Mouse (Mus musculus) intestine, postnatal 0 days (tissue): ENCODE measurements around the gene Ankrd55. TPM values are rescaled to one million over a fixed set of nuclear protein-coding genes. Genes with fewer than 3 reads are reported as not detected.

Experiments
- ATAC-seq: fragments of 200-750 bp; cut with Nextera tagmentation; 2 replicates; pipeline ENCODE4 v1.8.0; 2017; ENCODE audit warnings: mild to moderate bottlenecking, moderate TSS enrichment, moderate library complexity
- H3K27ac ChIP-seq: fragments of 300-500 bp; sonication (generic); 2 replicates; pipeline ENCODE4 v1.5.1; 2014; ENCODE audit warnings: mild to moderate bottlenecking, low read depth, low read length, moderate library complexity
- H3K27me3 ChIP-seq: fragments of 300-500 bp; sonication (generic); replicated peaks from 2 replicates; pipeline ENCODE4 v1.6.1; 2014; ENCODE audit warnings: low read length, mixed read lengths; ENCODE audit not compliant: control insufficient read depth, insufficient read depth
- H3K36me3 ChIP-seq: fragments of 300-500 bp; sonication (generic); 2 replicates; pipeline ENCODE4 v1.6.1; 2014; ENCODE audit warnings: mild to moderate bottlenecking, moderate library complexity; ENCODE audit not compliant: control insufficient read depth, insufficient read depth
- H3K4me1 ChIP-seq: fragments of 300-500 bp; sonication (generic); replicated peaks from 2 replicates; pipeline ENCODE4 v1.6.1; 2014; ENCODE audit warnings: antibody characterized with exemption, low read length, mixed read lengths; ENCODE audit not compliant: control insufficient read depth, insufficient read depth
- H3K4me2 ChIP-seq: fragments of 300-500 bp; sonication (generic); replicated peaks from 2 replicates; pipeline ENCODE4 v1.6.1; 2014; ENCODE audit warnings: low read depth, mild to moderate bottlenecking, moderate library complexity
- H3K4me3 ChIP-seq: fragments of 300-500 bp; sonication (generic); 2 replicates; pipeline ENCODE4 v1.5.1; 2014; ENCODE audit warnings: low read depth, low read length
- H3K9ac ChIP-seq: fragments of 300-500 bp; sonication (generic); 2 replicates; pipeline ENCODE4 v1.6.1; 2014; ENCODE audit warnings: mild to moderate bottlenecking, low read depth, low read length
- H3K9me3 ChIP-seq: fragments of 300-500 bp; sonication (generic); 2 replicates; pipeline ENCODE4 v1.6.1; 2016; ENCODE audit warnings: mixed run types; ENCODE audit not compliant: control insufficient read depth
- CTCF ChIP-seq: sonication (generic); IDR thresholded peaks from 2 replicates; pipeline ENCODE4 v1.5.1; 2016; ENCODE audit warnings: low read depth, mild to moderate bottlenecking, control low read depth, antibody characterized with exemption, moderate library complexity
- WGBS: fragments of 180-500 bp; shearing (Covaris S2); extraction: QIAGEN DNeasy Blood & Tissue Kit; methylation state at CpG from one replicate; pipeline ENCODE4 v1.1.7; 2014; 5-methylcytosine and 5-hydroxymethylcytosine counted together
- polyA plus RNA-seq: library from polyadenylated mRNA; unstranded; fragments of >200 nt; fragmentation: Nextera tagmentation; extraction: Ambion mirVana; gene quantifications from 2 replicates; pipeline ENCODE4 v1.2.1, GENCODE M21; 2015

Ankrd55 gene
- 0.37 and 0.47 TPM in 2 replicates for polyA plus RNA-seq

DNA sequence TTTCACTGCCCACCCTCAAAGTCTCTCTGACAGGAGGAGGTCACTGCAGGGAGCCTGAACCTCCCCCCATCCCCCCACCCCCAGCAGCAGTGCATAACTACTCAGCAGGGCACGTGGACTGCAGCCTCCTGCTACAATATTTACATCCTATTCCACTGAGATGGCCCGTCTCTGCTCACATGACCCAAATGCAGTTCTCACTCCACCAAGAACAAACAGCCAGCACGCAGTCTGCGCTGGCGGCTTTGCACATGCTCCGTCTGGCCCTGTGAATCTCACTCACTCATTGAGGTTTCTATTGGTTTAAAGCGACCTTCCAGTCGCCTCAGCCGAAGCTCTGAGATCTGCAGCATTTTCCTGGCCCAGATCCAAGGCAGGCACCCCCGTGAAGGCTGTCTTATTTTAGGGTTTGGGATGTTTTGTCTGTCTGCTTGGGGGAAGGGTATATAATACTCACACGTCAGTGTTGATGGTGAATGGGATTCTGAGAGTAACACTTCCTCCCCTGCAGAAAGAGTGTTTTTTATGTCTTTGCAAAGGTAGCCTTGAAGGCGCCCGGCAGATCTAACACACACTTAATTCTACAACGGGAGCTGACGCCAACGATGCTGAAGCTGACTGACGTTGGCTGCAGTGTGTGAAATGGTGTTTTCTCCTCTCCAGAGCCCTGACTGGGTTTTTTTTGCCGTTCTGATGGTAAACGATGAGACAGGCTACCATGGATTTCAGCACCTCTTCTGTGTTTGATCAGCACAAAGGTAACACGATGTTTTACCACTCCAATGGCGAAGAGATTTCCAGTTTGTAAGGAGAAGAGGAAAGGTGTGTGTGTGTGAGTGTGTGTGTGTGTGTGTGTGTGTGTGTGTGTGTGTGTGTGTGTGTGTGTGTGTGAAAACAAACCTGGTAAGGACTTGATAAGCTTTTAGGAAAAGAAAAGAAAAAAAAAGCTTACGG, at the start of gene Ankrd55:
Gene Ankrd55 (plus strand): TSS at position 227 of the 954 bp plus-strand sequence.
- Histone ChIP-seq H3K27ac (no peak within 1 kb of the TSS), H3K9me3 (no peaks in the 10 kb centered on the region), H3K4me3 (no peak within 1 kb of the TSS), H3K4me2 (peak within 1 kb of the TSS; percentile 52), H3K9ac (no peak within 1 kb of the TSS), H3K4me1 (no peaks in the 10 kb centered on the region), H3K27me3 (no peaks in the 10 kb centered on the region), H3K36me3 (no peaks in the 10 kb centered on the region)
- 12% methylated on average over 22 of the region's 22 CpGs for whole genome bisulfite sequencing
- no peak for TF ChIP-seq CTCF
- peak; percentile 69 for ATAC-seq

GRCm38 (mm10) chr13:112239239-112239638, 49.0 kb upstream of the Ankrd55 start:
- H3K9me3 ChIP-seq = no peaks in the 10 kb centered on the region
- no peak overlapping the region for H3K4me3 ChIP-seq
- no peak for ATAC-seq
- no peak overlapping the region for H3K27ac ChIP-seq
- no peaks in the 10 kb centered on the region for H3K27me3 ChIP-seq
- no peaks in the 10 kb centered on the region for H3K4me1 ChIP-seq
- no peak overlapping the region for H3K9ac ChIP-seq
- no peak overlapping the region for H3K4me2 ChIP-seq
- H3K36me3 ChIP-seq = no peaks in the 10 kb centered on the region
- no peak for TF ChIP-seq CTCF
- 84% methylated on average over 2 of the region's 2 CpGs for WGBS

DNA sequence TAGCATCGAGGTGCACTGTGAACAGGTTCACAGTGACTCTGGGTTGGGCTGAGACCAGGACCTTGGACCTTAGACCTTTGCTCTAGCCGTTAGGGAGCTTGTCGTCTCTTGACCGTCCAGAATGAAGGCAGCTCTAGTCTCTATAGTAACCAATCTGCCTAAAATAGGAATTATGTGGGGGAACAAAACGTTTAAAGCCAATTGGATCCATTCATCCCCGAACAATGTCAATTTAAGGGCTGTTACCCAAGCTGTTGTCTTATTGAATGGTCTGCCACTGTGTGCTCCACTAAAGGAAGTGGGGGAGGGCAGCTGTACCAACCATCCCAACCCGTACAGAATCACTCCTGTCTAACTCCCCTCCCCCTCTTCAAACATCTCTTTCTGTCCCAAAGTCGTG, 46.8 kb upstream of the Ankrd55 start:
- Histone ChIP-seq H3K4me1 (no peaks in the 10 kb centered on the region), H3K27ac (no peak overlapping the region), H3K9me3 (0 out of 2 replicates have a peak, but pooled peaks cover 5% of the 10 kb centered on the region), H3K4me2 (no peak overlapping the region), H3K27me3 (no peaks in the 10 kb centered on the region), H3K4me3 (no peak overlapping the region), H3K36me3 (no peaks in the 10 kb centered on the region), H3K9ac (no peak overlapping the region)
- ATAC-seq = no peak
- no peak for TF ChIP-seq CTCF
- 43% methylated on average over 8 of the region's 8 CpGs for WGBS

GRCm38 (mm10) chr13:112245131-112245530, 43.1 kb upstream of the Ankrd55 start:
- Histone ChIP-seq H3K27ac (no peak overlapping the region), H3K27me3 (no peaks in the 10 kb centered on the region), H3K4me1 (no peaks in the 10 kb centered on the region), H3K9me3 (0 out of 2 replicates have a peak, but pooled peaks cover 5% of the 10 kb centered on the region), H3K36me3 (no peaks in the 10 kb centered on the region), H3K4me2 (no peak overlapping the region), H3K9ac (no peak overlapping the region), H3K4me3 (no peak overlapping the region)
- WGBS = 72% methylated on average over 5 of the region's 5 CpGs
- TF ChIP-seq CTCF = no peak
- ATAC-seq = no peak

GRCm38 (mm10) chr13:112251433-112251832, 36.8 kb upstream of the Ankrd55 start:
- TF ChIP-seq CTCF = no peak
- H3K27ac ChIP-seq = no peak overlapping the region
- no peak overlapping the region for H3K9ac ChIP-seq
- H3K36me3 ChIP-seq = no peaks in the 10 kb centered on the region
- 0 out of 2 replicates have a peak, but pooled peaks cover 2% of the 10 kb centered on the region for H3K4me1 ChIP-seq
- ATAC-seq = no peak
- WGBS = 67% methylated on average over 2 of the region's 2 CpGs
- H3K4me2 ChIP-seq = no peak overlapping the region
- H3K9me3 ChIP-seq = no peaks in the 10 kb centered on the region
- no peaks in the 10 kb centered on the region for H3K27me3 ChIP-seq
- H3K4me3 ChIP-seq = no peak overlapping the region

DNA sequence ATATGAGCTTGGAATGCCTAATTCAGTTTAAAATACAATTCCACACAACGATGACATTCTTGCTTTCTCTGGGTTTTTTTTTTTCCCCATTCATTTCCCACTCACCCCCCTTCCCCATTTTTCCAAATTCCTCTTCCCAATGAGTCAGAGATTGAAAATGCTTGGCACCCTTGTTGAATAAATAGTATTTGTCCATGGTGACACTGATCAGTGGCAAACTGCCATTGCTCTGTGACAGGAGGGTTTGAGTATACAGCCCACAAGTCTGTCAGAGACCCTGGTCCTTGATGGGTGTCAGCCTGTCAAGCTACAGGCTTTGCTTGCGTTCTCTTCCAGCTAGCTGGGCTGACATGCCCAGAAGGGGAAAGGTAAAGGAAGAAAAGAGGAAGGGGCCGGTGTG, 36.2 kb upstream of the Ankrd55 start:
- no peak overlapping the region for H3K4me2 ChIP-seq
- no peak for ATAC-seq
- H3K4me1 ChIP-seq = 0 out of 2 replicates have a peak, but pooled peaks cover 2% of the 10 kb centered on the region
- no peak overlapping the region for H3K27ac ChIP-seq
- no peak overlapping the region for H3K4me3 ChIP-seq
- 78% methylated on average over 3 of the region's 3 CpGs for WGBS
- no peaks in the 10 kb centered on the region for H3K36me3 ChIP-seq
- no peaks in the 10 kb centered on the region for H3K27me3 ChIP-seq
- H3K9ac ChIP-seq = no peak overlapping the region
- no peaks in the 10 kb centered on the region for H3K9me3 ChIP-seq
- TF ChIP-seq CTCF = no peak
